Mouse (Mus musculus): ENCODE results near the gene Crb1. TPM values are rescaled to one million over a fixed set of nuclear protein-coding genes. Genes with fewer than 3 reads are reported as not detected.

Gene Crb1
- total RNA-seq, 1 experiment from 2014 or later: not detected

DNA sequence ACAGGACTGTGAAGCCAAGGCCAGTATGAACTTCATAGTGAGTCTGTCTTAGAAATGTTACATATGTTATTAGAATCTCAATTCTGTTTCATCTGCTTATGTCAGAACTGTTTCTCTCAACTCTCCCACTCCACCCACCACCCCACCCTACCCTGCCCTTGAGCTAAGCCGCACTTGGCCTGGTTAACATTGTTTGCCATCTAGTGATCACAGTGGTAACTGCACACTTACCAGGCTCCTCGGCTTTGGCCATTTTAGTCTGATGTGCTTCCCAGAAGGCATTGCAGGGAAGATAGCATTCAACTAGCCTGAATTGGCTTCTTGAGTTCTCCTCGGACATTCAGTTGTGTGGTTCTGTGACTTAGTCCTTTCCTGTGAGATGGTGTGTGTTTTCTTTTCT, 215.3 kb downstream of the Crb1 start:
- ATAC-seq (ENCODE audit: extremely low read depth, insufficient number of reproducible peaks, low FRiP score, poor library complexity, severe bottlenecking): no peak

GRCm38 (mm10) chr1:139156397-139156796, 220.5 kb downstream of the Crb1 start:
- peak; percentile 58; the same call in 1 of the 2 replicates for ATAC-seq (ENCODE audit: extremely low read depth, insufficient number of reproducible peaks, low FRiP score, poor library complexity, severe bottlenecking)

DNA sequence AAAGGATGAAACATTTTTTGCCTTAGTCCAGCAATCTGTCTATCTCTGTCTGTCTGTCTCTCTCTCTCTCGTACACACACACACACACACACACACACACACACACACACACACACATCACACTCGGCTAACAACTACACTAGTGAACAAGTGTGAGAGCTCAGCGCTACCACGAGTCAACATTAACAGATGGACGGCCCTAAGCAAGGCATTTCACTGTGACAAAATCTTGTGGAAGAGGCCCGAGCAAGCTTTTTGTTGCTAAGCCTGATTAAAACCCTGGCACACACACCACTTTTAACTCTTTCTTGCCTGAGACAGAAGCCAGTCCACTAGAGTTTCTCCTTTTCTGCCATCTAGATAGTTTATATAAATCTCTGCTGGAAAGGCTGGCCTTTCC, 223.4 kb downstream of the Crb1 start:
- ATAC-seq (ENCODE audit: extremely low read depth, insufficient number of reproducible peaks, low FRiP score, poor library complexity, severe bottlenecking): no peak

GRCm38 (mm10) chr1:139153006-139153405, 223.9 kb downstream of the Crb1 start:
- no peak for ATAC-seq (ENCODE audit: extremely low read depth, insufficient number of reproducible peaks, low FRiP score, poor library complexity, severe bottlenecking)

Other genes starting within 250 kb of the Crb1 start
- 21.8 and 24.7 TPM in 2 replicates for gene Zbtb41, start 45.2 kb upstream of the Crb1 start, total RNA-seq (2017)
- 1.2 and 1.5 TPM in 2 replicates for gene Aspm, start 77.7 kb upstream of the Crb1 start, total RNA-seq (2017)
- not detected in 2 replicates for gene F13b, start 124.6 kb upstream of the Crb1 start, total RNA-seq (2017)
- gene Cfhr1, start 183.2 kb upstream of the Crb1 start, total RNA-seq (2017): not detected in 2 replicates

All from neutrophil, adult 5-6 weeks (primary cell).